Mouse (Mus musculus): ENCODE data around the gene Sgpp2.

Sgpp2 gene

GRCm38 (mm10) chr1:78339941-78340340 lies 29.8 kb downstream of the Sgpp2 start:
- DNase-seq, result no peak

- DNase-seq, result no peak
Measured at GRCm38 (mm10) chr1:78340584-78340983, 30.4 kb downstream of the Sgpp2 start.

- DNase-seq, result no peak
Measured at GRCm38 (mm10) chr1:78347317-78347806, 37.2 kb downstream of the Sgpp2 start.

- DNase-seq, result no peak
Measured at GRCm38 (mm10) chr1:78349219-78349618, 39.1 kb downstream of the Sgpp2 start.

GRCm38 (mm10) chr1:78353254-78353653 lies 43.1 kb downstream of the Sgpp2 start:
- no peak for DNase-seq

GRCm38 (mm10) chr1:78355123-78355522 lies 45.0 kb downstream of the Sgpp2 start:
- DNase-seq, result peak; percentile 82

- DNase-seq, result no peak
Measured at GRCm38 (mm10) chr1:78357415-78357814, 47.3 kb downstream of the Sgpp2 start.

GRCm38 (mm10) chr1:78357868-78358267 lies 47.7 kb downstream of the Sgpp2 start:
- DNase-seq, result no peak

GRCm38 (mm10) chr1:78363965-78364889 lies 54.1 kb downstream of the Sgpp2 start:
- DNase-seq, result no peak

GRCm38 (mm10) chr1:78367806-78368205 lies 57.7 kb downstream of the Sgpp2 start:
- DNase-seq, result peak; percentile 48

- DNase-seq, result no peak
Measured at GRCm38 (mm10) chr1:78370121-78370520, 60.0 kb downstream of the Sgpp2 start.

- peak; percentile 97 for DNase-seq
Measured at GRCm38 (mm10) chr1:78371569-78372236, 61.6 kb downstream of the Sgpp2 start.

GRCm38 (mm10) chr1:78372316-78372715 lies 62.2 kb downstream of the Sgpp2 start:
- DNase-seq, result peak; percentile 53

- peak; percentile 50 for DNase-seq
Measured at GRCm38 (mm10) chr1:78373836-78374235, 63.7 kb downstream of the Sgpp2 start.

GRCm38 (mm10) chr1:78375058-78375457 lies 64.9 kb downstream of the Sgpp2 start:
- no peak for DNase-seq

GRCm38 (mm10) chr1:78380950-78381349 lies 70.8 kb downstream of the Sgpp2 start:
- DNase-seq, result no peak

- no peak for DNase-seq
Measured at GRCm38 (mm10) chr1:78387854-78388253, 77.7 kb downstream of the Sgpp2 start.

GRCm38 (mm10) chr1:78388848-78389247 lies 78.7 kb downstream of the Sgpp2 start:
- DNase-seq, result no peak

- no peak for DNase-seq
Measured at GRCm38 (mm10) chr1:78395191-78395735, 85.1 kb downstream of the Sgpp2 start.

- no peak for DNase-seq
Measured at GRCm38 (mm10) chr1:78395737-78396136, 85.6 kb downstream of the Sgpp2 start.

- peak; percentile 81 for DNase-seq
Measured at GRCm38 (mm10) chr1:78396320-78396913, 86.3 kb downstream of the Sgpp2 start.

- no peak for DNase-seq
Measured at GRCm38 (mm10) chr1:78399755-78400154, 89.6 kb downstream of the Sgpp2 start.

GRCm38 (mm10) chr1:78401413-78401812 lies 91.3 kb downstream of the Sgpp2 start:
- no peak for DNase-seq

Measured in cerebellum, adult 9-10 months (tissue).